Mouse (Mus musculus) heart, embryonic 16.5 days (tissue): ENCODE data around the gene Igsf9b. TPM values are rescaled to one million over a fixed set of nuclear protein-coding genes. Genes with fewer than 3 reads are reported as not detected.

Experiments used
- ATAC-seq: fragments of 200-750 bp; cut with Nextera tagmentation; replicated peaks from 2 replicates; pipeline ENCODE4 v1.8.0; 2017; ENCODE audit warnings: moderate number of reproducible peaks; ENCODE audit not compliant: insufficient read depth, low FRiP score; ENCODE audit errors: extremely low read depth
- H3K27ac ChIP-seq: fragments of 300-500 bp; sonication (generic); 2 replicates; pipeline ENCODE4 v1.5.1; 2014; ENCODE audit warnings: mild to moderate bottlenecking, low read length, control low read depth, moderate library complexity
- H3K27me3 ChIP-seq: fragments of 300-500 bp; sonication (generic); 2 replicates; pipeline ENCODE4 v1.6.1; 2014; ENCODE audit warnings: low read length, mixed read lengths; ENCODE audit not compliant: control insufficient read depth, insufficient read depth
- H3K36me3 ChIP-seq: fragments of 300-500 bp; sonication (generic); 2 replicates; pipeline ENCODE4 v1.6.1; 2014; ENCODE audit not compliant: control insufficient read depth, insufficient read depth
- H3K4me1 ChIP-seq: fragments of 300-500 bp; sonication (generic); 2 replicates; pipeline ENCODE4 v1.6.1; 2014; ENCODE audit warnings: low read length, mixed read lengths; ENCODE audit not compliant: control insufficient read depth, insufficient read depth
- H3K4me2 ChIP-seq: fragments of 300-500 bp; sonication (generic); 2 replicates; pipeline ENCODE4 v1.6.1; 2014; ENCODE audit warnings: low read depth, mild to moderate bottlenecking, control low read depth, low read length
- H3K4me3 ChIP-seq: fragments of 300-500 bp; sonication (generic); 2 replicates; pipeline ENCODE4 v1.5.1; 2014; ENCODE audit warnings: mild to moderate bottlenecking, control low read depth, low read length
- H3K9ac ChIP-seq: fragments of 300-500 bp; sonication (generic); 2 replicates; pipeline ENCODE4 v1.6.1; 2014; ENCODE audit warnings: low read length, control low read depth
- H3K9me3 ChIP-seq: fragments of 300-500 bp; sonication (generic); replicated peaks from 2 replicates; pipeline ENCODE4 v1.6.1; 2016; ENCODE audit warnings: low read length; ENCODE audit not compliant: control insufficient read depth
- WGBS: fragments of 180-500 bp; shearing (Covaris S2); extraction: QIAGEN DNeasy Blood & Tissue Kit; methylation state at CpG from one replicate; pipeline ENCODE4 v1.1.7; 2014; 5-methylcytosine and 5-hydroxymethylcytosine counted together
- polyA plus RNA-seq: library from polyadenylated mRNA; unstranded; fragments of >200 nt; fragmentation: Nextera tagmentation; extraction: Ambion mirVana; gene quantifications from 2 replicates; pipeline ENCODE4 v1.2.1, GENCODE M21; 2015

The Igsf9b gene
- 3.5 and 4.0 TPM in 2 replicates for polyA plus RNA-seq

- Histone ChIP-seq H3K4me3 (peak within 1 kb of the TSS; percentile 78), H3K9ac (peak within 1 kb of the TSS; percentile 62), H3K27ac (peak within 1 kb of the TSS; percentile 41; the same call in 1 of the 2 replicates), H3K36me3 (no peaks in the 10 kb centered on the region), H3K27me3 (peaks cover 30% of the 10 kb centered on the region), H3K4me2 (peak within 1 kb of the TSS; percentile 98), H3K9me3 (no peaks in the 10 kb centered on the region), H3K4me1 (peaks cover 13% of the 10 kb centered on the region)
- WGBS = under 1% methylated on average over 40 of the region's 40 CpGs
- ATAC-seq = peak; percentile 99
Observed at GRCm38 (mm10) chr9:27298411-27299285, at the start of gene Igsf9b. Igsf9b (plus strand) TSS chr9:27299204.

GRCm38 (mm10) chr9:27252034-27252714 lies 46.8 kb upstream of the Igsf9b start:
- WGBS = 54% methylated on average over 7 of the region's 7 CpGs
- H3K4me1 ChIP-seq = no peaks in the 10 kb centered on the region
- ATAC-seq = no peak

GRCm38 (mm10) chr9:27256454-27256853 lies 42.5 kb upstream of the Igsf9b start:
- ATAC-seq = peak; percentile 60

More at GRCm38 (mm10) chr9:27252034-27252714, 46.8 kb upstream of the Igsf9b start:
- no peaks in the 10 kb centered on the region for H3K27me3 ChIP-seq
- H3K9me3 ChIP-seq = 0 out of 2 replicates have a peak, but pooled peaks cover 3% of the 10 kb centered on the region
- H3K4me3 ChIP-seq = no peak overlapping the region
- H3K27ac ChIP-seq = no peak overlapping the region
- H3K9ac ChIP-seq = no peak overlapping the region
- H3K36me3 ChIP-seq = no peaks in the 10 kb centered on the region
- H3K4me2 ChIP-seq = no peak overlapping the region

DNA sequence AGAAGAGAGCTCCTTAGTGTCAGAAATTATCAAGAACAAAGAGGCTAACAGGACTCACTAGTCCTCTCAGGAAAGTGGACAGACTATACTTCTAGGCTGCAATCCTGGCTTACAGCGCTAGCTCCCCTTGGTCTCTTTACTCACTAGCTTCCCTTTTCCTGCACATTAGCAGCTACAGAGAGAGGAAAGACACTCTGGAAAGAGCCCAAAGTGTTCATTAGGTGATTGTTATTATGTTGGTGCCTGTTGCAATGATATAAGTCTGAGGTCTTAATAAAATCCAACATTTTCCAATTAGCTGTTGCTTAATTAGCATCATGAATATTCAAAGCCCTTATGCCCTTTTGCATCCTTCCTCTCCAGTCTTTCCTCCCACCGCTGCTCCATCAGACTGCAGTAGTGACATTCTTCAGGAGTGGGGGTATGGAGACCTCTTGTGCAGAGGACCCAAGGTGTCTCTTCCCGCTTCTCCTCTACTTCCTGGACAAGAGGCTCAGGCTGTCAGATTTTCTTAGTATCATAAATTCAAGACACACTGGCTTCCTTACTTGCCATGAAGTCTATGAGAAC lies 38.5 kb upstream of the Igsf9b start:
- Histone ChIP-seq H3K27me3 (no peaks in the 10 kb centered on the region), H3K9ac (no peak overlapping the region), H3K4me3 (no peak overlapping the region), H3K9me3 (no peaks in the 10 kb centered on the region), H3K27ac (no peak overlapping the region), H3K4me1 (no peaks in the 10 kb centered on the region), H3K36me3 (no peaks in the 10 kb centered on the region), H3K4me2 (no peak overlapping the region)
- ATAC-seq = no peak
- 75% methylated on average over 3 of the region's 3 CpGs for WGBS

More at GRCm38 (mm10) chr9:27256454-27256853, 42.5 kb upstream of the Igsf9b start:
- 0 out of 2 replicates have a peak, but pooled peaks cover 1% of the 10 kb centered on the region for H3K9me3 ChIP-seq
- H3K4me3 ChIP-seq = no peak overlapping the region
- H3K4me1 ChIP-seq = no peaks in the 10 kb centered on the region
- no peaks in the 10 kb centered on the region for H3K27me3 ChIP-seq
- no peaks in the 10 kb centered on the region for H3K36me3 ChIP-seq
- 37% methylated on average over 6 of the region's 6 CpGs for WGBS
- H3K9ac ChIP-seq = no peak overlapping the region
- H3K4me2 ChIP-seq = no peak overlapping the region
- H3K27ac ChIP-seq = no peak overlapping the region

GRCm38 (mm10) chr9:27261905-27262304 lies 37.1 kb upstream of the Igsf9b start:
- H3K9me3 ChIP-seq = no peaks in the 10 kb centered on the region
- no peaks in the 10 kb centered on the region for H3K36me3 ChIP-seq
- no peak overlapping the region for H3K27ac ChIP-seq
- no peak overlapping the region for H3K9ac ChIP-seq
- 70% methylated on average over 2 of the region's 2 CpGs for WGBS
- no peak for ATAC-seq
- no peaks in the 10 kb centered on the region for H3K4me1 ChIP-seq
- H3K4me3 ChIP-seq = no peak overlapping the region
- no peaks in the 10 kb centered on the region for H3K27me3 ChIP-seq
- no peak overlapping the region for H3K4me2 ChIP-seq

- WGBS = 49% methylated on average over 3 of the region's 3 CpGs
- no peak for ATAC-seq
- no peaks in the 10 kb centered on the region for H3K27me3 ChIP-seq
Observed at GRCm38 (mm10) chr9:27265009-27265408, 34.0 kb upstream of the Igsf9b start.

DNA sequence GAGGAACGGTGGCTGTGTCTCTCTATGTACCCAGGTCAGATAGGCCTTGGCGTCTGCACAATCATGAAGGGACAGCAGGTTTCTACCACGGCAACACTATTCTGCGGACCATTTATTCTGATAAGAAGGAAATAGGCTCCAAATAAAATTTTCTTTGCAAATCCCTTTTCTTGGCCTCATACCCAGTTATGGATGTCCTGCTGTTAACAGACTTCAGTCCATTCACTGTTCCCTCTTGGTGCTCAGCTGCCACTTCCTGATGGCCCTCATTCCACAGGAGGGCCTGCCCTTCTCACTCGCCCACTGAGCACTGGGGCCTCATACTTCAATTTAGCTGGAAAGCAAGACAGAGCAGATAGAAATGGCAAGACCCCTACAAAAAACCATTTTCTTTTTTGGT lies 31.1 kb upstream of the Igsf9b start:
- no peak overlapping the region for H3K4me3 ChIP-seq
- no peaks in the 10 kb centered on the region for H3K4me1 ChIP-seq
- H3K4me2 ChIP-seq = no peak overlapping the region
- no peaks in the 10 kb centered on the region for H3K27me3 ChIP-seq
- no peaks in the 10 kb centered on the region for H3K9me3 ChIP-seq
- no peak overlapping the region for H3K9ac ChIP-seq
- H3K27ac ChIP-seq = no peak overlapping the region
- WGBS = 77% methylated on average over 5 of the region's 5 CpGs
- no peaks in the 10 kb centered on the region for H3K36me3 ChIP-seq
- no peak for ATAC-seq

More at GRCm38 (mm10) chr9:27265009-27265408, 34.0 kb upstream of the Igsf9b start:
- no peak overlapping the region for H3K4me2 ChIP-seq
- no peaks in the 10 kb centered on the region for H3K9me3 ChIP-seq
- H3K36me3 ChIP-seq = no peaks in the 10 kb centered on the region
- H3K9ac ChIP-seq = no peak overlapping the region
- H3K4me3 ChIP-seq = no peak overlapping the region
- H3K4me1 ChIP-seq = no peaks in the 10 kb centered on the region
- H3K27ac ChIP-seq = no peak overlapping the region

GRCm38 (mm10) chr9:27268493-27268892 lies 30.5 kb upstream of the Igsf9b start:
- Histone ChIP-seq H3K27ac (no peak overlapping the region), H3K4me3 (no peak overlapping the region), H3K36me3 (no peaks in the 10 kb centered on the region), H3K4me1 (no peaks in the 10 kb centered on the region), H3K4me2 (no peak overlapping the region), H3K9me3 (no peaks in the 10 kb centered on the region), H3K27me3 (no peaks in the 10 kb centered on the region), H3K9ac (no peak overlapping the region)
- WGBS = 74% methylated on average over 4 of the region's 4 CpGs
- ATAC-seq = no peak
